Mouse (Mus musculus): ENCODE data around the gene Oxsm. TPM values are rescaled to one million over a fixed set of nuclear protein-coding genes. Genes with fewer than 3 reads are reported as not detected.
A peak's percentile ranks its signal among the peaks of the same experiment; 100 is the strongest.

Gene Oxsm
- polyA plus RNA-seq, 1 experiment from 2014 or later: 14.8 TPM

DNA sequence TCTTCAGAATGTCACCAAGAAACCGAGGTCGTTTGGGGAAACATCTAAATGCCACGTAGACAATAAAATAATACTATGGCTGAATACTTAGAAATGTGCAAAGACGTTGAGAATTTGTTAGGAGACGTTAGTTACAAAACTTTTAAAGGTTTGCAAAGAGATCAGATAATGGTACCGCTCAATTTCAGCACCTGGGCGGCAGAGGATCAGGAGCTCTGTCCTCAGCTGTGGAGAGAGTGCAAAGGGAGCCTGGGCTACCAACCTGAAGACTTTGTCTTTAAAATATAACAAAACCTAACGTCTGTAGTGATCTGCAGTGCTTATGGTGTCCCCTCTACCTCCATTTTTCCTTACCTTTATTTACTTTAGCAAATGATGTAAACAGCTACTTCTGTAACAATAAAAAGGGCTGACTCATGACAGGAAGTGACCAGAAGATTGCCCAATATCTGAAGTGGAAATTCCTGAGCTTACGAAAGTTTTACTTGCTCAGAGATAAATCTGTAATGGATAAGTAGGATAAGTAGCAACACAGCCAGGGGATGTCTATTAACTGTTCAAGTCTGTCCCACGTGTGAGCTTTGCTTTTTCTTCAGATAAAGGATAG, 5.9 kb downstream of the Oxsm start:
- H3K27me3 ChIP-seq: no peaks in the 10 kb centered on the region
- TF ChIP-seq CTCF (IDR thresholded peaks at IDR 0.05): no peak
- DNase-seq (ENCODE audit: low read depth, low spot score) (peak; percentile 39), ATAC-seq (peak; percentile 48)
- in situ Hi-C loops (cut with MboI; ENCODE audit: low pct_unique_long_range_greater_than_20kb): loop anchor here (5.0 to 10.0 kb wide), 2 partner anchors 124 to 271 kb away; partner anchors contain the start of gene Top2b
- CTCF ChIA-PET: interaction anchor here (0.7 to 1.3 kb wide), 3 partner anchors 40 to 136 kb away, joined by 3 to 6 read pairs (median 3); no protein-coding TSS in a partner anchor
- POLR2A ChIA-PET: interaction anchor here (1.1 to 2.0 kb wide), 2 partner anchors 9 to 120 kb away, joined by 3 to 6 read pairs; no protein-coding TSS in a partner anchor

DNA sequence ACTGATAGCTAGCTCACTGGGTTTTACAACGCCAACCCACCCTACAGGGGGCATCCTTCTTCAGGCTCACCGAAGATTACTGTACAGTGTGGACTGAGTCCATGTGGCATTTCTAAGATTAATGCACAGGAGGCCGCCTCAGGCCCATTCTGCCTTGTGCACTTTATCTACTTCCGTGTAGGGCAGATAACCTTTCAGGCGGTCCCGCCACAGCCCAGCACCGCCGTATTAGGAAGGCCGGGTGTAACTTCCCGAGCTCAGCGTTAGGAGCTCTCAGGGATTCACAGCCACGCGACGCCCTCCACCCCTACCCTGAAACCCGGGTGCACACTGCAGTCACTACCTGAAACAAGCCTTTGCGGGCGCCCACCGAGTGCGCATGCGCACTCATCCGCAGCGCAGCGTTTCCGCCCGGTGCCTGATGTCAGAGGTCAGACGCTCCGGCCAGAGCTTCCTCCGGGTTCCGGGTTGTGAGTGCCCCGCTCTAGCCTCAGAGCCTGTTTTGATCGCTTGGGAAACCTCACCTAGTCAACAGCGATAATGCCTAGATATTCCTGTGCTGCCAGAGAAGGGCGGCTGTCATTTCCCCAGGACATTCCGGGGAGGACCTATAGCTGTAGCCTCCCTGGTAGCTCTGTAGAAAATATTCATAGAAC, 6.5 kb downstream of the Oxsm start:
- peak; percentile 92 for ATAC-seq
- CTCF ChIA-PET: interaction anchor here (1.3 to 1.5 kb wide), 3 partner anchors 10 to 137 kb away, joined by 3 to 6 read pairs (median 3); no protein-coding TSS in a partner anchor
- TF ChIP-seq CTCF (IDR thresholded peaks at IDR 0.05): no peak
- POLR2A ChIA-PET: interaction anchor here (1.1 to 2.0 kb wide), 2 partner anchors 9 to 121 kb away, joined by 3 to 6 read pairs; no protein-coding TSS in a partner anchor
- no peaks in the 10 kb centered on the region for H3K27me3 ChIP-seq
- peak; percentile 30 for DNase-seq (ENCODE audit: low read depth, low spot score)
- in situ Hi-C loops (cut with MboI; ENCODE audit: low pct_unique_long_range_greater_than_20kb): loop anchor here (5.0 to 10.0 kb wide), 2 partner anchors 124 to 272 kb away; partner anchors contain the start of gene Top2b

DNA sequence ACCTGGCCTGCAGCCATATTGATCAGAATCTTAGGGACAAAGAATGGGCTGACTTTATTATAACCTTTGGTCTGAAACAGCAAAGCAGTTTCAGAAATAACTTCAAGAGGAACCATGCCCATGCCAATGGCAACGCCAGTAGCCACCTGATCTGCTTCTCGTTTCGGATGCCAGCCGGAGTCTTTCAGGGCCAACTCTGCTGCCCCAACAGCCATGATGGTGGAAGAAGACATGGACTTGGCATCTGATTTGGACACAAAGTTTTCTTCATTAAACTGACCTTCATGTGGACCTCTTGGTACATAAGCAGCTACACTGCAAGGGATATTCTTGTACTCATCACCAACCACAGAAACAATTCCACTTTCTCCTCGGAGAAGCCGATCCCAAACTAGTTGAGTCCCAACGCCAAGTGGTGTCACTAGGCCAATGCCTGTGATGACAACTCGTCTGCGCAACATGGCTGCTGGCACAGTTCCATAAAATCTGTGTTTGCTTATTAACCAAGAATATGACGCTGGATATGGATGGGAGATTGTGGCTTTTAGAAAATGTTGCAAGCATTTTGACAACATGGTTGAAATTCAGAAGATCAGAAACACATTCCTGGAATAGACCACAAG, 7.3 kb downstream of the Oxsm start:
- in situ Hi-C loops (cut with MboI; ENCODE audit: low pct_unique_long_range_greater_than_20kb): loop anchor here (5.0 to 10.0 kb wide), 2 partner anchors 125 to 272 kb away; partner anchors contain the start of gene Top2b
- no peaks in the 10 kb centered on the region for H3K27me3 ChIP-seq
- no peak for TF ChIP-seq CTCF (IDR thresholded peaks at IDR 0.05)
- ChIA-PET POLR2A (interaction anchor here (2.0 kb wide), 1 partner anchor 8 kb away, joined by 6 read pairs; no protein-coding TSS in a partner anchor), CTCF (interaction anchor here (1.3 to 1.5 kb wide), 2 partner anchors 10 to 37 kb away, joined by 3 read pairs; no protein-coding TSS in a partner anchor)
- ATAC-seq (no peak), DNase-seq (ENCODE audit: low read depth, low spot score) (no peak)

DNA sequence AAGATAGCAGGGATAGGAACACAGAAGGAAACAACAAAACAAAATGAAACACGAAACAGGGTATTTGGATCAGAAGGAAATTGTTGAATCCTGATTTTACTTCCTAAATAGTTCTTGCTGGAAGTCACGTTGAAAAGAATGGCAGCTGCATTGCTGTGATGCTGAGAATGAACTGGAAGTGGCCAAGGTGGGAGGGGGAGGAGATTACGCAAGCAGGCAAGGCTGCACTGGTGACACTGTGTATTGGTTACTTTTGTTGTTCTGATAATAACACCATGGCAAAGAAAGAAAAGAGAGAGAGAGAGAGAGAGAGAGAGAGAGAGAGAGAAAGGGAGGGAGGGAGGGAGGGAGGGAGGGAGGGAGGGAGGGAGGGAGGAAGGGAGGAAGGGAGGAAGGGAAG, 13.1 kb downstream of the Oxsm start:
- POLR2A ChIA-PET: no interaction called here
- DNase-seq (ENCODE audit: low read depth, low spot score): no peak
- CTCF ChIA-PET: no interaction called here

DNA sequence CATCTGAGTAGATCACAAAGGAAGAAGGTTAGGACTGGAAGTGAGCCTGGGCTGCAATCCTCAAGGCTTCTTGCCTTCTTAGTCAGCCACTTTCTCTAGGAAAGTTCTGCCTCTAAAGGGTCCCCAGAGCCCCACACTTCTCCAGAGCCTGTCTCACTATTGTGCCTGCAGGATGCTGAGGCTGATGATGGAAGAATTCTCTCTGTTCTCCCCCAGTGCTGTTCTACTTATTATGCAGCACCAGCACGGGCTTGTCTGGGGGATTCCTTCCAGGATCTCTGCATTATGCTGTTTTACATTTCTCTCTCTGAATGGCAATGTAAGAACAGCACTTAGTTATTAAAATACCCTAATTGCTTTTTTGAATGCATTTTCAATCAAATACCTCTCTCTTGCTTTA, 16.1 kb downstream of the Oxsm start:
- in situ Hi-C loops (cut with MboI; ENCODE audit: low pct_unique_long_range_greater_than_20kb): no loop called here
- H3K27me3 ChIP-seq: peaks cover 4% of the 10 kb centered on the region
- no peak for ATAC-seq
- no peak for DNase-seq (ENCODE audit: low read depth, low spot score)
- ChIA-PET CTCF (interaction anchor here (1.7 kb wide), 1 partner anchor 9 kb away, joined by 3 read pairs; no protein-coding TSS in a partner anchor), POLR2A (interaction anchor here (1.7 kb wide), 1 partner anchor 10 kb away, joined by 6 read pairs; no protein-coding TSS in a partner anchor)
- TF ChIP-seq CTCF (IDR thresholded peaks at IDR 0.05): no peak

More for the DNA sequence above, 13.1 kb downstream of the Oxsm start:
- no peak for ATAC-seq
- no peaks in the 10 kb centered on the region for H3K27me3 ChIP-seq
- in situ Hi-C loops (cut with MboI; ENCODE audit: low pct_unique_long_range_greater_than_20kb): no loop called here
- no peak for TF ChIP-seq CTCF (IDR thresholded peaks at IDR 0.05)

DNA sequence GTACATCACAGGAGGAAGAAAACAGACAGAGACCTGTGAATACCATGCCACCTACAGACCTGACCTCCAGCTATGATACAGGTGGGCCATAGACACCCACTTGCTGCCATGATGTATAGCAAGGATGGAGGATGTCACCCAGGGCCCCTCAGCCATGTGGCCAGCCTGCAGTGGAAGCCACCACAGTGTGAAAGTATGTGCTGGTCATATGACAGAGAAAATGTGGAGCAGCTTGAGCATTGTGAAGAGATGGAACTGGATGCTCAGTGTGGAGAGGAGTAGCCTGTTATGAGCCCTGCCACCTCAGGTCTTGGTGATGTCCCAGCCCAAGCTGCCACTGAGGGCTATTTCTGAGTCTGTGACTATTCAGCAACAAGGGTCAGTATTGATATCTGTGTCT, 19.0 kb downstream of the Oxsm start:
- no peak for TF ChIP-seq CTCF (IDR thresholded peaks at IDR 0.05)
- DNase-seq (ENCODE audit: low read depth, low spot score): no peak
- CTCF ChIA-PET: no interaction called here
- H3K27me3 ChIP-seq: peaks cover 4% of the 10 kb centered on the region
- POLR2A ChIA-PET: no interaction called here
- in situ Hi-C loops (cut with MboI; ENCODE audit: low pct_unique_long_range_greater_than_20kb): no loop called here
- no peak for ATAC-seq

DNA sequence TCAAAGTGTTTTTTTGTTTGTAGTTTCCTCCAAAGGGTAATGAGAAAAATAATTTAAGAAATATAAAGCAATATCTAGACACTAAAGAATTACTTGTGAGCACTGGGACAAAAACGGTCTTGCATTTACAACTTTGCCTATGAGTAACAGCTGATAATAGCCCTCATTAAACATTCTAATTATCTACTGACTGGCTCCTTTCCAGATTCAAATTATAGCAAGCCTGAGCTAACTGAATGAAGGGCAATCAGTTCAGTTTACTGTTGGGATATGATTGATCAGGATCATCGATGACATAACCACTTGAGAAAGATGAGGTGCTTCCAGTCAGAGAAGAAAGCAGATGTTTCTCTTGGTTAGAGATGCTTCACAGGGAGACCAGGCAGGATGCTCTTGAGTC, 20.2 kb downstream of the Oxsm start:
- H3K27me3 ChIP-seq: peaks cover 4% of the 10 kb centered on the region
- TF ChIP-seq CTCF (IDR thresholded peaks at IDR 0.05): no peak
- ChIA-PET POLR2A (no interaction called here), CTCF (no interaction called here)
- ATAC-seq (no peak), DNase-seq (ENCODE audit: low read depth, low spot score) (no peak)
- in situ Hi-C loops (cut with MboI; ENCODE audit: low pct_unique_long_range_greater_than_20kb): no loop called here

DNA sequence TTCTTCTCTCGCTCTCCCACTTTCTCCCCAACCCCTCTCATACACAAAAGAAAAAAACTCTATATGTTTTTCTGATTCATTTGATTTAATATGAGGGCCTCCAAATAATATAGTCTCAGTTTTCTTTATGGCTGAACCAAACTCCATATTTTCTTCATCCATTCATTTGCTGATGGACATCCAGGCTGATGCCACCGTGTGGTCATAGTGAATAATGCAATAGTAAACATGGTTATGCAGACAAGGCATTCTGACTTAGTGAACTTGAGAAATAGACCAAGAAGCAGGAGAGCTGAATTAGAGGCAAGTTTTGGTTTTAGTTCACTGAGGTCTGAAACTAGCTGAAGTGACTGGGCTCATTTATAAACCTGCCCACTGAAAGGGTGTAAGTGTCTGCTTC, 30.6 kb downstream of the Oxsm start:
- in situ Hi-C loops (cut with MboI; ENCODE audit: low pct_unique_long_range_greater_than_20kb): loop anchor here (25.0 kb wide), 1 partner anchor 1357 kb away; no protein-coding TSS in a partner anchor
- TF ChIP-seq CTCF (IDR thresholded peaks at IDR 0.05): peak; percentile 62
- POLR2A ChIA-PET: no interaction called here
- ATAC-seq: peak; percentile 47
- DNase-seq (ENCODE audit: low read depth, low spot score): no peak
- CTCF ChIA-PET: interaction anchor here (1.4 kb wide), 1 partner anchor 13 kb away, joined by 4 read pairs; no protein-coding TSS in a partner anchor
- no peaks in the 10 kb centered on the region for H3K27me3 ChIP-seq

DNA sequence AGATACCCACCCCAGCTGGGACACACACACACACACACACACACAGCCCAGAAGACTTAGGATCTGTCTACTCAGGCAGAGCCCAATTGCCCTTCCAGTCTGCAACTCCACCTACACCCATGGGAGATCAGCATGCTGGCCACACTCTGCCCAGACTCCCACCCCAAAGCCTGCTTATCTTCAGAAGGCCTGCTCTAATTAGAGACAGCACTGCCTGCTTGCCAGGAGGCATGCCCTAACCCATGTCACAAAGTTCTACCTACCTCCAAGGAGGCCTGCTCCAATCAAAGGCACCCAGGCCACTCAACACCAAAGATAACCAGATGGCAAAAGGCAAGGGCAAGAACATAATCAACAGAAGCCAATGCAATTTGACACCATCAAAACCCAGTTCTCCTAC, 41.9 kb downstream of the Oxsm start:
- ATAC-seq: no peak
- no peak for TF ChIP-seq CTCF (IDR thresholded peaks at IDR 0.05)
- peaks cover 3% of the 10 kb centered on the region for H3K27me3 ChIP-seq
- in situ Hi-C loops (cut with MboI; ENCODE audit: low pct_unique_long_range_greater_than_20kb): loop anchor here (25.0 kb wide), 1 partner anchor 1345 kb away; no protein-coding TSS in a partner anchor
- no peak for DNase-seq (ENCODE audit: low read depth, low spot score)
- ChIA-PET POLR2A (no interaction called here), CTCF (no interaction called here)

DNA sequence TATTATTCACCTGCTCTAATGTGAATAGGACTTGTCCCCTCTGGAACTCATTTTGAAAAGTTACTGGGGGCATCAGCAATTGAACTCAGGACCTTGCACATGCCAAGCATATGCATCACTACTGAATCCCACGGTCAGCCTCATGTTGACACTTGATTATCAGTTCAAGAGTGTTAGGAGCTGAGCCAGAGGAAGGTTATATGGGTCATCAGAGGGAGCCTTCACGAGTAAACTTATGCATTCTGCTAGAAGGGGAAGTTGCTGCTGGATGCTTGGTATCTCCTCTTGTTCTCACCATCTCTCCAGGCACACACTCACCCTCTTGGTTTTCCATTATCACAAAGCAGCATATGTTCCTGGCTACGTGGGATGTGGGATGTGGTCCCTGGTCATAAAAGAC, 47.9 kb downstream of the Oxsm start:
- no peak for ATAC-seq
- ChIA-PET CTCF (no interaction called here), POLR2A (no interaction called here)
- no peak for TF ChIP-seq CTCF (IDR thresholded peaks at IDR 0.05)
- in situ Hi-C loops (cut with MboI; ENCODE audit: low pct_unique_long_range_greater_than_20kb): loop anchor here (25.0 kb wide), 1 partner anchor 1339 kb away; no protein-coding TSS in a partner anchor
- H3K27me3 ChIP-seq: no peaks in the 10 kb centered on the region
- no peak for DNase-seq (ENCODE audit: low read depth, low spot score)

All from Patski (cell line).